Mouse (Mus musculus) heart, adult 8-10 months (tissue): Measurements from ENCODE around the gene Gm10354. TPM values are rescaled to one million over a fixed set of nuclear protein-coding genes. Genes with fewer than 3 reads are reported as not detected.
"Not testable (repeated sequence)": the region's sequence is repeated elsewhere in the genome, so short reads cannot be mapped to it uniquely, and the experiment has no call there.

ENCODE experiments used
- DNase-seq: peaks from one replicate; pipeline ENCODE4 v3.0.0; 2022; ENCODE audit warnings: low spot score
- total RNA-seq, 4 experiments: library from RNA; stranded (reverse); gene quantifications; 2 replicates each; pipeline ENCODE4 v1.2.4; 2022

Gene Gm10354
- total RNA-seq, 4 experiments from 2014 or later = not detected

GRCm38 (mm10) chr5:14955928-14956706, 22.6 kb downstream of the Gm10354 start:
- not testable (repeated sequence) for DNase-seq

GRCm38 (mm10) chr5:14953587-14953986, 25.1 kb downstream of the Gm10354 start:
- not testable (repeated sequence) for DNase-seq

DNA sequence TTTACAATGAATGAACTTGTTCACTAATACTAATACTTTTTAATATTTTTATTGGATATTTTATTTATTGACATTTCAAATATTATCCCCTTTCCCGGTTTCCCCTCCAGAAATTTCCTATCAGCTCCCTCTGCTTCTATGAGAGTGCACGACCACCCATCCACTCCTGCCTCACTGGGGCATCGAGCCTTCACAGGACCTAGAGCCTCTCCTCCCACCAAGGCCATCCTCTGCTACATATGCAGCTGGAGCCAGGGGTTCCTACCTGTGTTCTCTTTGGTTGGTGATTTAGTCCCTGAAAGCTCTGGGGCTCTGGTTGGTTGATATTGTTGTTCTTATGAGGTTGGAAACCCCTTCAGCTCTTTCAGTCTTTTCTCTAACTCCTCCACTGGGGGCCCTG, 26.0 kb downstream of the Gm10354 start:
- not testable (repeated sequence) for DNase-seq

GRCm38 (mm10) chr5:14951822-14952221, 26.9 kb downstream of the Gm10354 start:
- not testable (repeated sequence) for DNase-seq

DNA sequence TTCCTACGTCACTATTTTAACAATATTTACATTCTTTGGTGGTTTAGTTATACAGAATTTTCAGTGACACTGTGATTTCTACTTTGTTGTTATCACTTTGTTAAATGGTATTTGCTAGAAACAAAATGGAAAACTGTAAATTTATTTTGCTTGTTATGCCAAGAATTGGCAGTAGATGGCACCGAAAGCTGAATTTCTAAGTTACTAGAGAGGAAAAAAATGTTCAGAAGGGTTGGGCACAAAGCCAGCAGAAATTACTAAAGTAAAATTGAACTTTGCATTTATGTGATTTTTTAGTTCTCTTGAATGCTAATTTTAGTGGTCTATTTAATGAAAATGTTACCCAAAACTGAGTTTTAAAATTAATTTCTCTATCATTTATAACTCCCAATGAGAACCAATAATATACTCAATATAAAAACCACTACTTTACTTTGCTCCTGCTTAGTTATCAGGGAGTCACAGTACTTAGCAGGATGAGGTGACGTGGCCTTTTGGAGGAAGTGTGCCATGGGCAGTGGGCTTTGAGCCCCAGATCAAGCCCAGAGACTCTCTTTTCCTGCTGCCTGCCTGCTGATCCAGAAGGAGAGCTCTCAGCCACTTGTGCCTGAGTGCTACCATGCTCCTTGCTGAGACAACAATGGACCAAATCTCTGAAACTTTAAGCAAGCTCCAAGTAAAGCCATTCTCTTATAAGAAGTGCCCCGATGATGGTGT, 31.1 kb downstream of the Gm10354 start:
- DNase-seq = not testable (repeated sequence)

- not testable (repeated sequence) for DNase-seq
These were observed 33.2 kb downstream of the Gm10354 start for GRCm38 (mm10) chr5:14945524-14945923.

- not testable (repeated sequence) for DNase-seq
These were observed 37.7 kb downstream of the Gm10354 start for GRCm38 (mm10) chr5:14941043-14941442.

DNA sequence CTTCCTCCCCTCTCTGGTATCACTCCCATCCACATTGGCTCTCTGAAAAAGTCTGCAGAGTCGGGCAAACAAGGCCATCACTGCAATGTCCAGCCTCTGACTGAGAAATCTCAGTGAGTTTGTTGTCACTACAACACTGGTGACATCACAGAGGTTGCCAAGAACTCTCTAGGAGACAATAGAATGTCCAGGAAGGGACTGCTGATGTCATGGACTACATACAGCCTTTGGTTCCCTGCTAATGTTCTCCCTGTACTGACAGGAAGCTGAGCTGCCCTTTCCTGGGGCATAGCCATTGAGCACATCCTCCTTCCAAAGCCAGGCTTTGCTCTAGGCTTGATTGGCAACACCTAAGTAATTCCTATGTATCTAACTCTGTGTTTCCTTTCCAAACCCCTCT, 40.4 kb downstream of the Gm10354 start, which contains the start of gene Speer4e:
TSS of gene Speer4e (minus strand) at position 101 of the 400 bp plus-strand sequence.
- DNase-seq = not testable (repeated sequence)

- not testable (repeated sequence) for DNase-seq
These were observed 45.0 kb downstream of the Gm10354 start for GRCm38 (mm10) chr5:14933721-14934120.

- DNase-seq = not testable (repeated sequence)
These were observed 51.7 kb downstream of the Gm10354 start for GRCm38 (mm10) chr5:14927047-14927446.

Other genes starting within 250 kb of the Gm10354 start
- gene Gm9758, start 64.0 kb downstream of the Gm10354 start, total RNA-seq = not detected
- not detected for gene Speer4e, start 40.5 kb downstream of the Gm10354 start, total RNA-seq
- not detected for gene Gm17019, start 54.1 kb upstream of the Gm10354 start, total RNA-seq